Mouse (Mus musculus) kidney, postnatal 25 days (tissue): ENCODE data around the gene Cacng4.
A peak's percentile ranks its signal among the peaks of the same experiment; 100 is the strongest.

Experiments used
- DNase-seq, 2 experiments: peaks; one replicate each; pipeline ENCODE4 v3.0.0; 2021; ENCODE audit warnings: mixed read lengths in 2 of 2

Gene Cacng4

GRCm38 (mm10) chr11:107794547-107795269 is at the start of gene Cacng4:
TSS of gene Cacng4 (minus strand) at chr11:107794557.
- peak; percentile 23 to 58 for DNase-seq

- no peak for DNase-seq
These were observed 39.1 kb upstream of the Cacng4 start for GRCm38 (mm10) chr11:107833351-107834040.

- peak in 1 of 2 experiments; percentile 13 for DNase-seq
These were observed 22.8 kb upstream of the Cacng4 start for GRCm38 (mm10) chr11:107817196-107817595.

- peak in 1 of 2 experiments; percentile 9 for DNase-seq
These were observed 18.7 kb upstream of the Cacng4 start for GRCm38 (mm10) chr11:107812941-107813648.

- no peak for DNase-seq
These were observed 18.1 kb upstream of the Cacng4 start for GRCm38 (mm10) chr11:107812429-107812828.

- DNase-seq, result peak in 1 of 2 experiments; percentile 38
These were observed 14.2 kb upstream of the Cacng4 start for GRCm38 (mm10) chr11:107808508-107808907.

- no peak for DNase-seq
These were observed 11.7 kb upstream of the Cacng4 start for GRCm38 (mm10) chr11:107806058-107806457.

GRCm38 (mm10) chr11:107801946-107802345 is 7.6 kb upstream of the Cacng4 start:
- no peak for DNase-seq

GRCm38 (mm10) chr11:107799331-107799730 is 5.0 kb upstream of the Cacng4 start:
- DNase-seq, result no peak

GRCm38 (mm10) chr11:107796346-107796745 is 2.0 kb upstream of the Cacng4 start:
- no peak for DNase-seq

GRCm38 (mm10) chr11:107795384-107796035 is 1.2 kb upstream of the Cacng4 start:
- DNase-seq, result peak; percentile 69 to 78

GRCm38 (mm10) chr11:107794103-107794493 is 259 bp downstream of the Cacng4 start:
- DNase-seq, result peak; percentile 27 to 46

- no peak for DNase-seq
These were observed 906 bp downstream of the Cacng4 start for GRCm38 (mm10) chr11:107793200-107794102.

GRCm38 (mm10) chr11:107792136-107792535 is 2.2 kb downstream of the Cacng4 start:
- DNase-seq, result no peak

GRCm38 (mm10) chr11:107785761-107786160 is 8.6 kb downstream of the Cacng4 start:
- DNase-seq, result no peak

GRCm38 (mm10) chr11:107785288-107785687 is 9.1 kb downstream of the Cacng4 start:
- no peak for DNase-seq

- DNase-seq, result no peak
These were observed 10.2 kb downstream of the Cacng4 start for GRCm38 (mm10) chr11:107783861-107784754.

- no peak for DNase-seq
These were observed 11.8 kb downstream of the Cacng4 start for GRCm38 (mm10) chr11:107782591-107782990.

GRCm38 (mm10) chr11:107778859-107779258 is 15.5 kb downstream of the Cacng4 start:
- DNase-seq, result no peak

- peak in 1 of 2 experiments; percentile 33 for DNase-seq
These were observed 16.9 kb downstream of the Cacng4 start for GRCm38 (mm10) chr11:107777487-107777886.

- DNase-seq, result no peak
These were observed 21.0 kb downstream of the Cacng4 start for GRCm38 (mm10) chr11:107773312-107773711.
